Mouse (Mus musculus): Measurements from ENCODE around the gene Sfta2. TPM values are rescaled to one million over a fixed set of nuclear protein-coding genes. Genes with fewer than 3 reads are reported as not detected.

Sfta2 gene
- polyA plus RNA-seq, 1 experiment from 2014 or later: not detected

Other genes with a start within 250 kb of the Sfta2 start
- 1.6 and 1.7 TPM in 2 replicates for gene H2-Q4, start 221.9 kb upstream of the Sfta2 start, polyA plus RNA-seq (2016; fragmentation: Nextera tagmentation; extraction: Ambion mirVana)
- 0.10 and 0.42 TPM in 2 replicates for gene H2-Q6, start 176.7 kb upstream of the Sfta2 start, polyA plus RNA-seq (2016; fragmentation: Nextera tagmentation; extraction: Ambion mirVana)
- gene H2-Q7, start 162.4 kb upstream of the Sfta2 start, polyA plus RNA-seq (2016; fragmentation: Nextera tagmentation; extraction: Ambion mirVana): 3.9 and 4.7 TPM in 2 replicates
- gene H2-Q10, start 131.5 kb upstream of the Sfta2 start, polyA plus RNA-seq (2016; fragmentation: Nextera tagmentation; extraction: Ambion mirVana): 0.10 TPM in 1 of 2 replicates, not detected in the other
- not detected in 2 replicates for gene Pou5f1, start 95.5 kb upstream of the Sfta2 start, polyA plus RNA-seq (2016; fragmentation: Nextera tagmentation; extraction: Ambion mirVana)
- gene Tcf19, start 84.7 kb upstream of the Sfta2 start, polyA plus RNA-seq (2016; fragmentation: Nextera tagmentation; extraction: Ambion mirVana): 37.3 and 37.6 TPM in 2 replicates
- gene Cchcr1, start 84.4 kb upstream of the Sfta2 start, polyA plus RNA-seq (2016; fragmentation: Nextera tagmentation; extraction: Ambion mirVana): 14.8 and 15.2 TPM in 2 replicates
- 1.1 and 1.2 TPM in 2 replicates for gene Psors1c2, start 68.3 kb upstream of the Sfta2 start, polyA plus RNA-seq (2016; fragmentation: Nextera tagmentation; extraction: Ambion mirVana)
- 0.08 and 0.20 TPM in 2 replicates for gene Cdsn, start 49.4 kb upstream of the Sfta2 start, polyA plus RNA-seq (2016; fragmentation: Nextera tagmentation; extraction: Ambion mirVana)
- not detected in 2 replicates for gene 2300002M23Rik, start 34.1 kb upstream of the Sfta2 start, polyA plus RNA-seq (2016; fragmentation: Nextera tagmentation; extraction: Ambion mirVana)
- not detected in 2 replicates for gene Gm9573, start 25.1 kb downstream of the Sfta2 start, polyA plus RNA-seq (2016; fragmentation: Nextera tagmentation; extraction: Ambion mirVana)
- 0.15 and 0.20 TPM in 2 replicates for gene Mucl3, start 42.1 kb downstream of the Sfta2 start, polyA plus RNA-seq (2016; fragmentation: Nextera tagmentation; extraction: Ambion mirVana)
- gene Vars2, start 66.0 kb downstream of the Sfta2 start, polyA plus RNA-seq (2016; fragmentation: Nextera tagmentation; extraction: Ambion mirVana): 16.5 and 16.9 TPM in 2 replicates
- 34.7 and 37.7 TPM in 2 replicates for gene Gtf2h4, start 72.2 kb downstream of the Sfta2 start, polyA plus RNA-seq (2016; fragmentation: Nextera tagmentation; extraction: Ambion mirVana)
- gene Ddr1, start 103.1 kb downstream of the Sfta2 start, polyA plus RNA-seq (2016; fragmentation: Nextera tagmentation; extraction: Ambion mirVana): 168 and 182 TPM in 2 replicates
- 5.8 and 6.3 TPM in 2 replicates for gene Ier3, start 220.1 kb downstream of the Sfta2 start, polyA plus RNA-seq (2016; fragmentation: Nextera tagmentation; extraction: Ambion mirVana)
- 50.9 and 60.3 TPM in 2 replicates for gene Flot1, start 221.7 kb downstream of the Sfta2 start, polyA plus RNA-seq (2016; fragmentation: Nextera tagmentation; extraction: Ambion mirVana)
- 1,505 and 1,511 TPM in 2 replicates for gene Tubb5, start 236.8 kb downstream of the Sfta2 start, polyA plus RNA-seq (2016; fragmentation: Nextera tagmentation; extraction: Ambion mirVana)
- 14.4 and 18.2 TPM in 2 replicates for gene Mdc1, start 240.0 kb downstream of the Sfta2 start, polyA plus RNA-seq (2016; fragmentation: Nextera tagmentation; extraction: Ambion mirVana)

Measured in hindbrain, embryonic 12.5 days (tissue).